Mouse (Mus musculus): ENCODE measurements at regions not wholly inside any gene's neighbourhood (a gene's known extent, or its start where the extent isn't known, plus 50 kb on each side); places are given as distances from the start of the nearest gene placed in this dataset.

GRCm38 (mm10) chr11:22693984-22694383, 166.8 kb downstream of the B3gnt2 start:
- no peak overlapping the region for H3K4me2 ChIP-seq (replicated peaks)
- peaks cover 14% of the 10 kb centered on the region for H3K4me1 ChIP-seq
- H3K9ac ChIP-seq, result no peak overlapping the region
- 82% methylated on average over 2 of the region's 2 CpGs for WGBS
- no peak overlapping the region for H3K27ac ChIP-seq (replicated peaks)
- H3K9me3 ChIP-seq (replicated peaks), result no peaks in the 10 kb centered on the region
- no peaks in the 10 kb centered on the region for H3K36me3 ChIP-seq
- H3K27me3 ChIP-seq, result no peaks in the 10 kb centered on the region
- no peak overlapping the region for H3K4me3 ChIP-seq (replicated peaks)
- no peak for ATAC-seq (ENCODE audit: insufficient number of reproducible peaks, low FRiP score, low TSS enrichment, low read depth)

- WGBS, result 78% methylated on average over 5 of the region's 5 CpGs
- H3K4me3 ChIP-seq (replicated peaks), result no peak overlapping the region
- no peak overlapping the region for H3K9ac ChIP-seq
- H3K36me3 ChIP-seq, result no peaks in the 10 kb centered on the region
- H3K27ac ChIP-seq (replicated peaks), result no peak overlapping the region
- peaks cover 15% of the 10 kb centered on the region for H3K4me1 ChIP-seq
- ATAC-seq (ENCODE audit: insufficient number of reproducible peaks, low FRiP score, low TSS enrichment, low read depth), result no peak
- H3K9me3 ChIP-seq (replicated peaks), result no peaks in the 10 kb centered on the region
- no peaks in the 10 kb centered on the region for H3K27me3 ChIP-seq
- H3K4me2 ChIP-seq (replicated peaks), result no peak overlapping the region
Observed at GRCm38 (mm10) chr11:22694829-22695228, 165.9 kb downstream of the B3gnt2 start.

GRCm38 (mm10) chr11:22695237-22695636, 165.5 kb downstream of the B3gnt2 start:
- Histone ChIP-seq H3K27ac (replicated peaks) (no peak overlapping the region), H3K4me2 (replicated peaks) (no peak overlapping the region), H3K36me3 (no peaks in the 10 kb centered on the region), H3K4me3 (replicated peaks) (no peak overlapping the region), H3K27me3 (no peaks in the 10 kb centered on the region), H3K4me1 (peaks cover 15% of the 10 kb centered on the region), H3K9me3 (replicated peaks) (no peaks in the 10 kb centered on the region), H3K9ac (no peak overlapping the region)
- ATAC-seq (ENCODE audit: insufficient number of reproducible peaks, low FRiP score, low TSS enrichment, low read depth), result no peak
- 92% methylated on average over 1 of the region's 1 CpGs for WGBS

- H3K36me3 ChIP-seq, result no peaks in the 10 kb centered on the region
- H3K27ac ChIP-seq (replicated peaks), result no peak overlapping the region
- H3K4me2 ChIP-seq (replicated peaks), result no peak overlapping the region
- H3K4me1 ChIP-seq, result peaks cover 11% of the 10 kb centered on the region
- no peak for ATAC-seq (ENCODE audit: insufficient number of reproducible peaks, low FRiP score, low TSS enrichment, low read depth)
- H3K4me3 ChIP-seq (replicated peaks), result no peak overlapping the region
- H3K9ac ChIP-seq, result no peak overlapping the region
- no peaks in the 10 kb centered on the region for H3K9me3 ChIP-seq (replicated peaks)
- H3K27me3 ChIP-seq, result no peaks in the 10 kb centered on the region
- WGBS, result 59% methylated on average over 5 of the region's 5 CpGs
Observed at GRCm38 (mm10) chr11:22698057-22698941, 162.5 kb downstream of the B3gnt2 start.

- 40% methylated on average over 3 of the region's 3 CpGs for WGBS
- no peak; the same call in 1 of the 2 replicates for ATAC-seq (ENCODE audit: insufficient number of reproducible peaks, low FRiP score, low TSS enrichment, low read depth)
- H3K27ac ChIP-seq (replicated peaks), result no peak overlapping the region
- no peak overlapping the region for H3K4me2 ChIP-seq (replicated peaks)
- H3K9ac ChIP-seq, result no peak overlapping the region
- no peaks in the 10 kb centered on the region for H3K27me3 ChIP-seq
- H3K36me3 ChIP-seq, result no peaks in the 10 kb centered on the region
- no peaks in the 10 kb centered on the region for H3K9me3 ChIP-seq (replicated peaks)
- H3K4me3 ChIP-seq (replicated peaks), result no peak overlapping the region
- no peaks in the 10 kb centered on the region for H3K4me1 ChIP-seq
Observed at GRCm38 (mm10) chr11:22706082-22706481, 154.7 kb downstream of the B3gnt2 start.
